Mouse (Mus musculus): ENCODE data around the gene Gm281.

Gene Gm281

GRCm38 (mm10) chr14:13893748-13894147, 20.5 kb downstream of the Gm281 start:
- intact Hi-C loops (cut with DNase I), result no loop called here

GRCm38 (mm10) chr14:13861416-13861815, 52.9 kb downstream of the Gm281 start:
- intact Hi-C loops (cut with DNase I), result no loop called here

DNA sequence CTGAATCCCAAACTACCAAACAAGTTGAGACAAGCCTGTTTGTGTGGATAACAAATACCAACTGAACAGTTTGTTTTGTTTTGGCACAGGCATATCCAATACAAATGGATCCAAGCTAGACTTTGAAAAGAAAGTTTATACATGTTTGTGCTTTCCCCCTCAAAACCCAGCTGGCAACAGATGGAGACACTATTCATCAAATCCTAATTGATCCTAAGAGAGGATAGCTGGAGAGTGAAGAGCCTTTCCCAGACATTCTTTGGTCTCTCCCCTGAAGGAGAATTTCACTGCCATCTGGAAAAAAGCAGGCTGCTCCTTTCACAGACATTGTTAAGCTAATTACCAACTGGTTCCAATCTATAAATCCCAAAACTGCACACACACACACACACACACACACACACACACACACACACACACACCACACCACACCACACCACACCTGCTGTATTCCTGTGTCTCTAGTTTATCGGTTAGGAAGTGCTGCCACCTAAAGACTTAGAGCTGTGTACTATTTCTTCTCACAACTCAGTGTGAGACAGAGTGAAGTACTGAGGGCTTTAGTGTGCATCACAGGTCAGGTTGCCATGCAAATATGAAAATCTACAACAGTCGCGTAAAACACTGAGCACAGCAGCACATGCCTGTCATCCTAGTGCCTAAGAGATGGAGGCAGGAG, 101.3 kb downstream of the Gm281 start:
- intact Hi-C loops (cut with DNase I), result no loop called here

GRCm38 (mm10) chr14:13790446-13790845, 123.8 kb downstream of the Gm281 start:
- intact Hi-C loops (cut with DNase I), result no loop called here

DNA sequence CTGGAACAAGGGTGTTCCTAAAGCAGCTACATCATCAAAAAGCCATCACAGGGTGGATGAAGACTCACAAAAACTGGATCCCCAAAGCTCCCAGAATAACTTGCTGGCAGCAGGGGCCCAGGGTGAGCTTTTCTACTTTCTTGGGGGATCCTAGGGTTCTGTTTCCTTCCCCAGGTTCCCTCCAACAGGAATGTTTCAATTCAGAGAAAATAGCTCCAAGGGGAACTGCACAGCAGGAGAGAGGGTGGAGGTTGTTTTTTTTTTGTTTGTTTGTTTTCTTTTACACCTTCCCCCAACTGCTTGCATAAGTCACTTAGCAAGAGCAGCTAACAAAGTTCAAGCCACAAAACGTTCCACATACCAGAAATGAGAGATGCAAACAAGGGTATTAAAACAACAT, 124.3 kb downstream of the Gm281 start:
- intact Hi-C loops (cut with DNase I), result no loop called here

- intact Hi-C loops (cut with DNase I), result no loop called here
Measured at GRCm38 (mm10) chr14:13782970-13783369, 131.3 kb downstream of the Gm281 start.

GRCm38 (mm10) chr14:13778383-13778782, 135.9 kb downstream of the Gm281 start:
- intact Hi-C loops (cut with DNase I), result no loop called here

DNA sequence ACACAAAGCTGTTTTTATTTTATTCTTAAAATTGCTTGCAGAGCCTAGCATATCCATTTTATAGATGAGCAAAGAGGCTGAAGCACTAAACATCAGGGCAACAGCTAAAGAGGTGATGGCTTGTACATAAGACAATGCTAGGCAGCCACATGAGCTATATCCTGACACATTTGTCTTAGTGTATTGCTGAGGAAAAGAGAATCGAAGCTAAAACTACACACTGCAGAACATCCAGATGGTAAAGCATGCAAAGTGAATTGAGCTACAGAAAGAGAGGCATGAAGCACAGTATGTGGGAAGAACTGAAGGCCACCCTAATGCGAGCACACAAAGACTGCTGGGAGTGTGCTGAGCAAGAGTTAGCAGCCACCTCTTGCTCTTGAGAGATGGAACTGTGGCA, 143.1 kb downstream of the Gm281 start:
- intact Hi-C loops (cut with DNase I), result no loop called here

GRCm38 (mm10) chr14:13770686-13771085, 143.6 kb downstream of the Gm281 start:
- intact Hi-C loops (cut with DNase I), result no loop called here

Small RNA genes lying within 50 kb of the gene (microRNA-seq; reads per million reads assigned to microRNA genes)
- 0 reads per million in 2 experiments for gene Gm27506
